Mouse (Mus musculus) ovary, adult 18-20 months (tissue): ENCODE data around the gene Il25.
"Not testable (repeated sequence)": the region's sequence is repeated elsewhere in the genome, so short reads cannot be mapped to it uniquely, and the experiment has no call there.

ENCODE experiments used
- DNase-seq: peaks from one replicate; pipeline ENCODE4 v3.0.0; 2022; ENCODE audit warnings: low spot score, mixed read lengths

Gene Il25

DNA sequence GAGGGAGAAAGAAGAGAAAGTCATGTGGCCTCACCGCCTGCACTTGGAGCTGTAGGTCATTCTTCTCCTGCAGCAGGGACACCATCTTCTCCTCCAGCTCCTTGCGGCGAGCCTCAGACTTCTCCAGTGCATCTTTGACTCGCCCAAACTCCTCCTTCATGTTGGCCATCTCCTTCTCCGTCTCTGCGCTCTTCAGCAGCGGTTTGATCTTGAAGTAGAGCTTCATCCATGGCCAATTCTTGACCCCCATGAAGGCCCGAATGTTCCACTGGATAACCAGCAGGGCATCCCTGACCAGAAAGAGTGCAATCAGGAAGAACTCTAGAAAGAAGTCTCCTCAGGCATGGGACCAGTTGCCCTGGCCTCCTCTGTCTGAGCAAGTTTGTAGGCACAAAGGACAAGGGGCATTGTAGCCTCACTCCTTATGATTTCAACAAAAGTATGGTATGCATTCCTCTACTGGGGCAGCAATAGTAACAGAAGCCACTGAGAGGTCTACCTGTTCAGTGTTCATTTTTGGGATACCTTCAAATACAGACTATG lies 21.2 kb downstream of the Il25 start:
- no peak for DNase-seq

DNA sequence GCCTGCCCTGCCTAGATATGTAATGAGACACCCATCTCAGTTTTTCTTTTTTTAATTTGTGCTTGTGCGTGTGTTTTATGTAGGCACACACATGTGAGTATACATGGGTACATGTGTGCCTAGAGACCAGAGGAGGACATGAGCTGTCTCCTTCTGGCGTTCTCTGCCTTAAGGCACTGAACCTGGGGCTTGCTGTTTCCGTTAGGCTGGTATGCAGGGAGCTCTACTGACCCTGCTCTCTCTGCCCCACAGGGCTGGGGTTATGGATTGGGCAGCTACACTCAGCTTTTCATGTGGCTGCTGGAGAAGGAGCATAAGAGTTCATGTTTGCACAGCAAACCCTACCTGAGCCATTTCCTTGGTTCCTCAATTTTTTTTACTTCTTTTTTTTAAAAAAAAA lies 22.0 kb downstream of the Il25 start:
- DNase-seq, result no peak

GRCm38 (mm10) chr14:54955481-54955880 lies 23.0 kb downstream of the Il25 start:
- DNase-seq, result no peak

- DNase-seq, result no peak
These were observed 24.0 kb downstream of the Il25 start for GRCm38 (mm10) chr14:54956533-54956932.

GRCm38 (mm10) chr14:54958503-54958902 lies 26.0 kb downstream of the Il25 start:
- DNase-seq, result no peak

GRCm38 (mm10) chr14:54959197-54959596 lies 26.7 kb downstream of the Il25 start:
- DNase-seq, result no peak

DNA sequence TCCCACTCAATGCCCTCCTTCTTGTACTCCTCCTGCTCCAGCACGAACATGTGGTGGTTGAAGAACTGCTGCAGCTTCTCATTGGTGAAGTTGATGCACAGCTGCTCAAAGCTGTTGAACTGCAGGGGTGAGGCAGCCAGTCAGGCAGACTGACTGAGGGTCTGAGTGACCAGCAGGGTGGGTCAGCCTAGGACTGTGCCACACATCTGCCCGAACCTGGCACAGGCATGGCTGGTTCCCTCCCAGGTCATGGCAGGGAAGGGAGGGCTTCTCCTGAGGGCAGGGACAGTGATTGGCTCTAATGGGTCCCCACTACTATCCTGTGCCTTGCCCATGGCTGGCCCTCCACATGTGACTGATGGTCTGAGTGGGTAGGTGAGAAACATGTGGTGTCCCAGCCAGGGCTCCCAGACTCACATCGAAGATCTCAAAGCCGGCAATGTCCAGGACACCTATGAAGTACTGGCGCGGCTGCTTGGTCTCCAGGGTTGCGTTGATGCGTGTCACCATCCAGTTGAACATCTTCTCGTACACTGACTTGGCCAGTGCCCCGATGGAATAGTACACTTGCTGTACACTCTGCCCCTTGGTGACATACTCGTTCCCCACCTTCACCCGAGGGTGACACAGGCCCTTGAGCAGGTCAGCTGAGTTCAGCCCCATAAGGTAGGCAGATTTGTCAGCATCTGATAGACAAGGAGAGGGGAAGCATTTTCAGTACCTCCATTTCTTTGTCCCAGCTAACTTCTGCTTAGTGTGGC lies 27.5 kb downstream of the Il25 start:
- DNase-seq, result not testable (repeated sequence)

DNA sequence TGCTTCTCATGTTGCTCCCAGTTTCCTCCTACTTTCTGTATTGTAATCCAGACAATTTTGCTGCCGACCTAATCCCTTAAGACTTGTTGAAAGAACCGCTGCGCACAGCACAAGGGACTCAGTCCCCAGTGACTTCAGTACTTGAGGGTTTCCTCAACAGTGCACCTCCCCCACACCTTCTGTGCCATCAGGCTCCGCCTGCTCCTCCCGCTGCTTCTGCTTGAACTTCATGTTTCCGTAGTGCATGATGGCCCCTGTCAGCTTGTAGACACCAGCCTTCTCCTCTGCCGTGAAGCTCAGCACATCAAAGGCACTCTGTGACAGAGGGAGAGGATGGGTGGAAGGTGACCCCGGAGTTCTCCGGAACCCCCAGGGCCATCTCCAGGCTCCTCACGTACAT lies 28.3 kb downstream of the Il25 start:
- DNase-seq, result no peak

DNA sequence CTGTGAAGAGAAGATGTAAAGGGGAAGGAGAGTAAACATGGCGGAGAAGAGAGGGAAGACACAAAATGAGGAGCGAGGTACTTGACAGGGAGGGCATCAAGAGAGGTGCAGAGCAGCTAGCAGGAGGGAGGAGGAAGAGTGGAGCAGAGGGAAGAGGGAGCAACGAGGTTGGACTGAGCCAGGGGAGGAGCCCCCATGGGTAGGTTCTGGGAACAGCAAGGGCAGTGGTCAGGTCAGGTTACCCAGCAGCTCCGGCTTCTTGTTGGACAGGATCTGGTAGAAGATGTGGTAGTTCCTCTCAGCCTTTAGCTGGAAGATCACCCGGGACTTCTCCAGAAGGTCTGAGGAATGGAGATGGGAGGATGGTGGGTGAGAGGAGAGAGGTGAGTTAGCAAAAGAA lies 29.0 kb downstream of the Il25 start:
- no peak for DNase-seq

- no peak for DNase-seq
These were observed 30.2 kb downstream of the Il25 start for GRCm38 (mm10) chr14:54962714-54963113.

- DNase-seq, result no peak
These were observed 31.2 kb downstream of the Il25 start for GRCm38 (mm10) chr14:54963727-54964126.

GRCm38 (mm10) chr14:54965044-54965443 lies 32.5 kb downstream of the Il25 start:
- no peak for DNase-seq

GRCm38 (mm10) chr14:54965631-54966030 lies 33.1 kb downstream of the Il25 start:
- DNase-seq, result no peak

DNA sequence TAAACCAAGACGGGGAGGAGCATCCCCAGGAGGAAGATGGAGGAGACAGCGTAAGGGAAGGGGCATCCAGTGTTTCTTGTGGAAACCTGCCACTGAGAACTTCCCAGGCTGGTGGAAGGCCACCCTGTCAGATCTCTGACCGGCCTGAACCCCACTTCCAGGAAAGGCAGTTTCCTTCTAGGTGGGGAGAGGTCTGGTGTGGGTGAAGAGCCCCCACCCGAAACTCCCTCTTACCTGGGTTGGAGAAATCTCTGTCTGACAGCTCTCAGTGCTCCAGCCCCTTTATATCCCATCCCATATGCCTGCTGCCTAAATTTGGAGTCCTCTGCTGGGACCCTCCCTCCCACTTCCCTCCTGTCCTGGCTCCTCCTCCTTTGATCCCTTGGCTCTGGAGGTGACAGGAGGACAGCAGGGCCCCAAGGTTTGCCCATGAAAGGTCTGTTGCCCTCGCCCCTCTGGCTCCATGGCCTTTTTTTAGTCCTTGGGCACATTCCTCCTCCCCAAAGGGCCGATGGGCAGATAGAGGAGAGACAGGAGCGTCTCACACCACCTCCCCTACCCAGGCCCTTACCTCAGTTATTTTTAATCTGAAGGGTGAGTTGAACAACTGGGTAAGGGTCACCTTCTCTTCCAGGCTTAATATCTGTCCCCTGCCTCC lies 34.0 kb downstream of the Il25 start, which contains the start of gene Myh6:
Gene Myh6, minus strand, starts transcription at position 608 of the 658 bp plus-strand sequence.
- DNase-seq, result no peak

- DNase-seq, result no peak
These were observed 35.4 kb downstream of the Il25 start for GRCm38 (mm10) chr14:54967874-54968273.

DNA sequence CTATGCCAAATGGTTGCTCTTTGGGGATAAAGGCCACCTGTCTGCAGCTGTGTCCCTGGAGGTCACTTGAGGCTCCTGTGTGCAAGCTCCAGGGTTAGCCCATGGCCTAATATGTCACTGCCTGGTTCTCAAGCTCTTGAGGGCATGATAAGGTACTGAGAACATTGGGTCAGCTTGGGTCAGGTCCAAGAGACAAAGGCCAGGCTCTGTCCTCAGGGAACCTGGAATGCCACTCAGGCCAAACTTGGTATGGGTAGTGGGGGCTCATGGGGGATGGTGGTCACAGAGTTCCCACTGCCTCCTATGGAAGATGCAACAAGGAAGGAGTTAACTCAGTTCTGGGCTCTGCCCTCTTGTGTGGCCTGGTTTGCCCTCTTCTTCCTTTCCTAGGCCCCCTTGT lies 35.8 kb downstream of the Il25 start:
- DNase-seq, result no peak

DNA sequence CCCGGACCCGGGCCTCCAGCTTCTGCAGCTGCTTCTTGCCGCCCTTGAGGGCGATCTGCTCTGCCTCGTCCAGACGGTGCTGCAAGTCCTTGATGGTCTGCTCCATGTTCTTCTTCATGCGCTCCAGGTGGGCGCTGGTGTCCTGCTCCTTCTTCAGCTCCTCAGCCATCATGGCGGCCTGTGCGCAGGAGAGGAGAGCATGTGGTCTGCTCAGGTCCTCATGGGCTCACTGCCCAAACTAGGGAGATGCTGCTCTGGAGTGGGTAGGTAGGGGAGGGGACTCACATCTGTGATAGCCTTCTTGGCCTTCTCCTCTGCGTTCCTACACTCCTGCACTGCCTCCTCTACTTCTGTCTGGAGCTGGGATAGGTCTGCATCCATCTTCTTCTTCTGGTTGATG lies 40.3 kb downstream of the Il25 start:
- DNase-seq, result not testable (repeated sequence)

DNA sequence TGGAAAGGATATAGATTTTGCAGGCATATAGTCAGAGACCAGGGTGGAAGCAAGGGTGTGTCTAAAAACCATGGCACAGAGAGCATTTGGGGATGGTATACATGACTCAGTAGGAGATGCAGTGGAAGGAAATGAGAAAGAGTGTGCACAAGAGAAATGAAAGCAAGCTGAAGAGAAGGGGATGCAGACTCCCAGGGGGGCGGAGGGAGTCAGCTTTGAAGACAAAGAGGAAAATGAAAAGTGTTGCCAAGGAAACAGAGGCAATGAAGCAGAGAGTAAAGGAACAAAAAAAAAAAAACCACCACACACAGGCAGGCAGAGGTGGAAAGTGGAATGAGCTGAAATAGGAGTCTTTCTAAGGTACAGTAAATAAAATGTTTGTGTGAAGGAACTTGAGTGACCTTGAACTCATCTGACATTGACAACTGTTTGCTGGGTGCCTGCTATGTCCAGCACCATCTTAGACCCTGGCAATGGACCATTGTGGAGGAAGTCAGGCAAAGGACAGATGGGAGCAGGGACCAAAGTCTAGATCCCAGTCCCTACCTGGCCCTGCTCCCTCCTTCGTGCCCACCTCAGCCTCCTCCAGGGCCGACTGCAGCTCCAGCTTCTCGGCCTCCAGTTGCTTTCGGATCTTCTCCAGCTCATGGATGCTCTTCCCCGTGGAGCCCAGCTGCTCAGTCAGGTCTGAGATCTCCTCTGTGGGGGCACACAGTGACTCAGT lies 41.7 kb downstream of the Il25 start:
- DNase-seq, result no peak

GRCm38 (mm10) chr14:54976633-54977032 lies 44.1 kb downstream of the Il25 start, which contains the start of gene Gm17428:
Gene Gm17428 (plus strand): TSS chr14:54976933.
- DNase-seq, result no peak

DNA sequence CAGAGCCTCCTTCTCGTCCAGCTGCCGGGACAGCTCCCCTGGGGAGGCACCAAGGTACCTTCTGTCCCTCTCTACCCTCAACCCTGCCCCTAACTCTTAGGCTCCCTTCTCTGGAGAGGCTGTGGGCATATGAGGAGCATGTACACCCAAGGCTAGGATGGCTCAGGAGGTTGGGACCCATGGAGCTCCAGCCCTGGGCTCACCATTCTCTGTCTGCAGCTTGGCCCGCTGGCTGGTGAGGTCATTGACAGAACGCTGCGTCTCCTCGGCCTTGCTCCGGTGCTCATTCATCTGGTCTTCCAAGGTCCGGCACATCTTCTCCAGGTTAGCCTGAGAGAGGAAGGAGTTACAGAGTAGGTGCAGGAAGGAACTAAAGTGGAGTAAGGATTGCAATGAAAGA lies 46.2 kb downstream of the Il25 start:
- DNase-seq, result no peak

GRCm38 (mm10) chr14:54981934-54982333 lies 49.4 kb downstream of the Il25 start:
- no peak for DNase-seq
